Mouse (Mus musculus) erythroblast, embryonic 14.5 days (primary cell): ENCODE measurements around the gene Stx5a. TPM values are rescaled to one million over a fixed set of nuclear protein-coding genes. Genes with fewer than 3 reads are reported as not detected.
A peak's percentile ranks its signal among the peaks of the same experiment; 100 is the strongest.
"Not testable (repeated sequence)": the region's sequence is repeated elsewhere in the genome, so short reads cannot be mapped to it uniquely, and the experiment has no call there.

Experiments used
- H3K27me3 ChIP-seq: 2 replicates; pipeline ENCODE4 v1.6.1; 2012; ENCODE audit warnings: inconsistent platforms; ENCODE audit not compliant: control insufficient read depth
- H3K36me3 ChIP-seq: 2 replicates; pipeline ENCODE4 v1.6.1; 2012; ENCODE audit warnings: mild to moderate bottlenecking, inconsistent platforms; ENCODE audit not compliant: control insufficient read depth
- H3K4me1 ChIP-seq: 2 replicates; pipeline ENCODE4 v1.6.1; 2012; ENCODE audit warnings: inconsistent platforms; ENCODE audit not compliant: control insufficient read depth
- H3K4me3 ChIP-seq: replicated peaks from 2 replicates; pipeline ENCODE3; 2012; ENCODE audit warnings: moderate library complexity, mild to moderate bottlenecking, inconsistent platforms
- H3K9me3 ChIP-seq: 2 replicates; pipeline ENCODE4 v1.6.1; 2012; ENCODE audit warnings: low read length, inconsistent platforms, mixed read lengths; ENCODE audit not compliant: control insufficient read depth
- GATA1 ChIP-seq: IDR thresholded peaks from 2 replicates; pipeline ENCODE4 v1.6.1; 2012; ENCODE audit warnings: low read length, inconsistent platforms, mixed read lengths
- TAL1 ChIP-seq: IDR thresholded peaks from 3 replicates; pipeline ENCODE4 v1.6.1; 2012; ENCODE audit warnings: low read length, inconsistent platforms, mixed read lengths
- polyA plus RNA-seq: library from polyadenylated mRNA; stranded (reverse); fragments of >175 nt; gene quantifications from 2 replicates; pipeline ENCODE4 v1.2.3, GENCODE M21; 2012

The Stx5a gene
- polyA plus RNA-seq, 1 experiment = 3.6 TPM

DNA sequence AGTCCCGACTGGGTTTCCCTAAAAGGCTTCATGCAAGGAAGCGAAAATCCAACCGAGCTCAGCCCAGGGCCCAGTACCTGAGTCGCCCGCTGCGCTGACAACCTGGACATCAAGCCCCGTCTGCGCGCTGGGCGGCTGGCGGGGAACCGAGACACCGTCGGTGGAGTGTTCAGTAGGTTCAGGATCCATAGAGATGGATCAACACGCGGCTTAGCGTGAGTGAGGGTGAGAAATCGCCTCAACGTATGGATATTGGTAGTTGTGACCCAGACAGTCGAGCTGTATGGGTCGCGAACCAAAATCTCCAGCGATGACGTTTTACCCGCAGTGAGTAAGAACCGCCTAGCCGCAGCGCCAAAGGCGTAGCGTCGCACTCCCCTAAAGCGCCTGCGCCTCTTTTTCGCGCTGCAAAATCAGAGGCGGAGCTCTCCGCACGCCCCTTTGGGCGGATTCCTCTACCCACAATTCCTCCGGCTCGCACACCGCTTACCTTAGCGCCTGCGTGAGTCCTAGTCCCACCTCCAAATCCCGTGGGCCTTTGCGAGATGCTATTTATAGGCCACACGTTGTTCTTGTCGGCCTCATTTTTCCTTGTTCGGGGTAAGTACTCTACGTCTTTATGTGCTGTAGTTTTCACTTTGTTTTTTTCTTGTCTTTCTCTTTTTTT lies 18.2 kb upstream of the Stx5a start, which contains the start of gene Slc3a2:
Slc3a2 (minus strand) TSS at position 463 of the 667 bp plus-strand sequence.
- Histone ChIP-seq H3K27me3 (no peaks in the 10 kb centered on the region), H3K4me1 (peaks cover 74% of the 10 kb centered on the region)

DNA sequence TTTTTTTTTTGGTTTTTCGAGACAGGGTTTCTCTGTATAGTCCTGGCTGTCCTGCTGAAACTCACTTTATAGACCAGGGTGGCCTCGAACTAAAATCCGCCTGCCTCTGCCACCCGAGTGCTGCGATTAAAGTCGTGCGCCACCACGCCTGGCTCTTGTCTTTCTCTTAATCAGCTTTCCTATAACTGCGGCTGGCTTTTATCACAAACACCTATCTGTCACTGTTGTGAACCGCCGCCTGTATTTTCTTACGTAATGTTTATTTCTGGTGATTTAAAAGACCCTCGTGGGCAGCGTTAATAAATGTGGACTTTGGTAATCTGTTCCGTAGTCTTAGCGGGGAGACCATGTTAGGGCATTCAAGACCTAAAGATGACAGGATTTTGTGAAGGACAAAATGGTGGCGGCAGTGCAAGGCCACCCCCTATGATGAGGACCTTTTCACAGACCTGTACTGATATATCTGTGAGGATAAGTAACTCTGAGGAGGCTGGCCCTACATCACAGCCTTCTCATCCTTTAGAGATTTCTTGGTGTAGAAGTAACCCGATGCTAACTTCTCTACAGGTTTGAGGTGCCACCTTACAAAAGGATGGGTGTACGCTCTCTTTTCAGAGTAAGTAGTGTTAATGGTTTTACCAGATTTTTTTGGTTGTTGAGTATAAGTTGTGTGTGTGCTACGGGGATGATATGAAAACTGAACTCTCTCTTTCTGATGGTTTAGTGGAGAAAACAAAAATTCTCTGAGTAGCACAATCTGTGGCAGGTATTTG lies 17.5 kb upstream of the Stx5a start:
- Histone ChIP-seq H3K4me1 (peaks cover 67% of the 10 kb centered on the region), H3K4me3 (peak overlapping the region; percentile 80), H3K9me3 (no peaks in the 10 kb centered on the region), H3K27me3 (no peaks in the 10 kb centered on the region), H3K36me3 (peaks cover 47% of the 10 kb centered on the region)
- TF ChIP-seq TAL1 (no peak), GATA1 (no peak)

More for the DNA sequence above, 18.2 kb upstream of the Stx5a start, which contains the start of gene Slc3a2:
- peak within 1 kb of the TSS; percentile 80 for H3K4me3 ChIP-seq
- TF ChIP-seq GATA1 (no peak), TAL1 (no peak)
- peaks cover 47% of the 10 kb centered on the region for H3K36me3 ChIP-seq
- no peaks in the 10 kb centered on the region for H3K9me3 ChIP-seq

DNA sequence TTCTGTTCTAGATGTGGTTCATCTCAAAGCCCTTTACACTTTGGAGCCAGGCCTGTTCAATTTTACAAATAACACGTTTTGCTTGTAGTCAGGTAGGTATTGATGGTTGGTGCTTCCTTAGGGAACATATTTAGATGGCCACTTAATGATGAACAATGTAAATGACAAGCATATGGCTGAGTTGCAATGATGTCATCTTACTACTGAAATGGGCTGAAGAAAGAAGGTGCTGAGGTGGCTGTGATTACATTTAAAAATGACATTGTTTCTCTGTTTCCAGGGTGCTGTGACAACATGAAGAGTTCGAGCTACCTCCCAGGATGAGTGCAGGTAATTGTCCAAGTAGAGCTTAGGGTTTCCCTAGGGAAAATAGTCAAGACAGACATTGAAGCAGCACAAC lies 16.8 kb upstream of the Stx5a start:
- Histone ChIP-seq H3K4me1 (peaks cover 63% of the 10 kb centered on the region), H3K36me3 (peaks cover 47% of the 10 kb centered on the region), H3K27me3 (no peaks in the 10 kb centered on the region), H3K9me3 (no peaks in the 10 kb centered on the region), H3K4me3 (peak overlapping the region; percentile 80)
- TF ChIP-seq TAL1 = no peak
- no peak for TF ChIP-seq GATA1

DNA sequence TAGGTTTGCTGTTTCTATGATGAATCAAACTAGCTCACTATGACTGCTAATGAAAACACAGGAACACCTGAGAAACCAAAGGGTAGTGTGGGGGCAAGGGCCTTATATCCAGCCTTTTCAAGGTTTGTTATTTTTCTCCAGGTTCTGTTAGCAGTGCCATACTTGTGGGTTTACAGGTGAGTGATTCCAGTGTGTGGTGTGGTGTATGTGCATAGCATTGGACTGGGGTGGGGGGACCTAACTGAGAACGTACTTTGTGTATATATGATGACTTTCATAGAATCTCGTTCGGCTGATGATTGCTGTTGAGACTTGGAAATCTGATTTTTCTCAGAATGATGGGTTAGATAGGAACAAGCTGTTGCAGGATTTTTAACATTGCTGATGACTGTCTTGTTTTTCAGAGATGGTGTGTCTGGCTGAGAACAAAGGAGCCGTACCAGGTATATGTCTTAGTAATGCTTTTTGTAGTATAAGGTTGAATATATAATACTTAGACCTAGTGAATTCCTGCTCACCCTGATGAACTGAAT lies 16.1 kb upstream of the Stx5a start:
- Histone ChIP-seq H3K4me1 (peaks cover 58% of the 10 kb centered on the region), H3K9me3 (no peaks in the 10 kb centered on the region), H3K36me3 (peaks cover 46% of the 10 kb centered on the region), H3K4me3 (peak overlapping the region; percentile 80), H3K27me3 (no peaks in the 10 kb centered on the region; the same call in 1 of the 2 replicates)
- TF ChIP-seq GATA1 (no peak), TAL1 (no peak)

DNA sequence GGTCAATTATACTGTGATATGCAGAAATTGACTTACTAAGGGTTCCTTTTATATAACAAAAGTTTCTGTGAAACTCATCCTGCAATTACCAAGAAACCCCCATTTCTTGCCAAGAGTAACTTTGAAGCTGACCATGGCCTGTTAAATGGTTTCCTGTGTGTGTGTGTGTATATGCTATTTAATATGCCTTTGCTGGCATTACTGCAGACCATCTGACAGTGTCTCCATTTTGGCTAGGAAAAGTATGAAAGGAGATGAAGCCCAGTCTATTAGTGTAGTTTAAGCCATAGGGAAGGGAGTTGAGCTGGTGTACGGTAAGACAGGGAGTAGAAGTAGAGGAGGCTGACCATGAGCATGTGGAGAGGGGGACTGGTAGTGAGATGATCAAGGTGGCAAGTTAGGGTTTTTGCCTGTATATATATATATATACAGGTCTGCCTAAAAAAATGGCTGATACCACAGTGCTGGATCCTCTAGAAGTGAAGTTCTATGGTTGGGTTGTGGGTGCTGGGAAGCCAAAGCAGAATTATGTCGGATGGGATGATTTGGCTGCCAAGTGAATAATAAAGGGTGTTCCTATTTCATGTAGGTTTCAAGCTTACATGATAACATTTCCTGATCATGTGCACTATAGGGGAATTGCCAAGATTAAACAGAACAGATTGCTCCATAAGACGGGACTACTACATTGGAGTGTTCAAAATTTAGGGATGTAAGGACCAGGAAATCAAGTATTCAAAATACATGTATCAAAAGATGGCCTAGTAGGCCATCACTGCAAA lies 14.4 kb upstream of the Stx5a start:
- H3K36me3 ChIP-seq = peaks cover 41% of the 10 kb centered on the region
- no peaks in the 10 kb centered on the region for H3K9me3 ChIP-seq
- H3K27me3 ChIP-seq = no peaks in the 10 kb centered on the region; the same call in 1 of the 2 replicates
- H3K4me1 ChIP-seq = peaks cover 42% of the 10 kb centered on the region
- no peak overlapping the region for H3K4me3 ChIP-seq
- TF ChIP-seq GATA1 (no peak), TAL1 (no peak)

DNA sequence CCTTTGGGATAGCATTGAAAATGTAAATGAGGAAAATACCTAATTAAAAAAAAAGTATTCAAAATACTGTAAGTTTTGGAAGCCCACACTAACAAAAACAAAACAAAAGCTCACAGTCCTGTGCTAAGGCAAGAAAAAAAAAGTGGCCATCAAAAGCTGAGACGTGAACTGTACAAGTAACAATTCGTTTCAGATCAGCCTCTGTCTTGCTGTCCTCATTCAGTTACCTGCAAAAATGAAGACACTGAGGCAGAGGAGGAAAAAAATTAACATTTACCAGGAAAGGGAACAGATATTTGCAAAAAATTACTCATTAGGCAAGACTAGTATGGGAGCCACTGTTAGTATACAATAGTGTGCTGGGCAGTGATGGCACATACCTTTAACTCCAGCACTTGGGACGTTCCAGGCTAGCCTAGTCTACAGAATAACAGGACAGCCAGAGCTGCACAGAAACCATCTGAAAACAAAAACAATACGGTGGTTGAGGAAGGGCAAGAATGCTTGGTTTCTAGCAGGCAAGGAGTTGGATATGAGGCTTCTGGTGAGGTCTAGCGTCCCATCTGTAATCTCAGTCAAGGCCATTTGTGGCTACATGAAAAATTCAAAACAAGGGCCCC lies 13.6 kb upstream of the Stx5a start:
- TF ChIP-seq TAL1 (no peak), GATA1 (no peak)

DNA sequence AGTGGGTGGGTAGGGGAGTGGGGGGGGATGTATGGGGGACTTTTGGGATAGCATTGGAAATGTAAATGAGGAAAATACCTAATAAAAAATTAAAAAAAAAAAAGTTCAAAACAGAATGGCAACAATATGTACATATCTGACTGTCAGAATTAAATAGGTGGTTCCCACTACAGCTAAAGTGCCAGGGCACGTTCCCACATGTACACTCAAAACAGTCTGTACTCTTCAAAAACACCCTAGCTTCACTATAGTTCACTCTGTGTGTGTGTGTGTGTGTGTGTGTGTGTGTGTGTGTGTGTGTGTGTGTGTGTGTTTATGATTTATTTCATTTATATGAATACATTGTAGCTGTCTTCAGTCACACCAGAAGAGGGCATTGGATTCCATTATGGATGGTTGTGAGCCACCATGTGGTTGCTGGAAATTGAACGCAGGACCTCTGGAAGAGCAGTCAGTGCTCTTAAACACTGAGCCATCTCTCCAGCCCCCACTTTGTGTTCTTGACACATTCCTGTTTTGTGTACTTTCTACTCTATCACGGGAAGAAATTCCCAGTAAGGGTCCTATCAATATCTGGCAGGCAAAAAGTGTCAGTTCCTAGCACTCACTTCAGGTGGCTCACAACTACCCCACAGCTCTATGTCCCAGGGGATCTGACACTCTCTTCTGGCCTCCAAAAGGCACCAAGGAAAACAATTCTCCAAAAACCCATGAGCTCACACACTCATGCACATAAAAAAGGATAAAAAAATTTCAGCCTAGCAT lies 12.7 kb upstream of the Stx5a start:
- Histone ChIP-seq H3K27me3 (peaks cover 10% of the 10 kb centered on the region), H3K36me3 (peaks cover 41% of the 10 kb centered on the region), H3K4me1 (peaks cover 32% of the 10 kb centered on the region)
- not testable (repeated sequence) for H3K4me3 ChIP-seq, H3K9me3 ChIP-seq

More for the DNA sequence above, 13.6 kb upstream of the Stx5a start:
- Histone ChIP-seq H3K36me3 (peaks cover 41% of the 10 kb centered on the region), H3K4me1 (peaks cover 36% of the 10 kb centered on the region), H3K27me3 (peaks cover 3% of the 10 kb centered on the region), H3K9me3 (peaks cover 2% of the 10 kb centered on the region), H3K4me3 (no peak overlapping the region)

DNA sequence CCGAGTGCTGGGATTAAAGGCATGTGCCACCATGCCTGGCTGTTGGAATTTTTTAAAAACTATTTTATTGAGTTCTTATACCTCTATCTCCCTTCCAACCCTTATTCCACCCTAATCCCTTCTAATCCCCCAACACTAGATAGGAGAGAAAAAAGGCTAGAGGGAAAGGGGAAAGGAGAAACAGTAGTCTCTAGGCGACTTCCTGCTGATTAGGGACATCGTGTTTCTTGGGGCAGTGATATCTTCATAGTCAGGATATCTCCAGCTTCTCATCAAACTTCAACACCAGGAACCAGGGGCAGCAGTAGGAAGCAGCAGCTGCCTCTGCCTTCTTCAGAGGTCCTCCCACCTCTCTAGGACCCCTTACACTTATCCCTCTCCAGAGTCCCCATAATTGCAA lies 6.9 kb upstream of the Stx5a start:
- TF ChIP-seq GATA1 (no peak), TAL1 (no peak)
- no peak overlapping the region for H3K4me3 ChIP-seq
- peaks cover 33% of the 10 kb centered on the region for H3K4me1 ChIP-seq
- H3K27me3 ChIP-seq = peaks cover 16% of the 10 kb centered on the region
- peaks cover 6% of the 10 kb centered on the region for H3K9me3 ChIP-seq
- H3K36me3 ChIP-seq = peaks cover 25% of the 10 kb centered on the region
